ENCODE assay signal across 9 mouse cellular contexts in the genomic region with DNA sequence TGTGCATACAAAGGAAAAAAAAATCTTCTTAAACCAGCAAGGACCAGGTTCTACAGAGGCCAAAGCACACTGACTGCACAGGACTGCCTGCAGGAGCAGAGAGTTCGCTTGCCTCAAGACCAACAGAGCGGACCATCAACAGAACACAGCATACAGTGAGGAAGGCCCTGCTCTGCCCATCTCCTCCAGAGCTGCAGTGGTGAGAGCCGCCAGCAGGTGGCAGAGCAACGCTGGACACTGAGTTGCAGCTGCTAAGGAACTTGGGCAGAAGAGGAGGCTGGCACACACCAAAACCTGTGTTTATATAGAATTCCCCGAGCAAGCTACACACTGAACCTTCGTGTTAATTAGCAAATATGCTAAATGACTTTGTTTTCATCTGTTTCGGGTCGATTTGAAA. TPM values are rescaled to one million over a fixed set of nuclear protein-coding genes. Genes with fewer than 3 reads are reported as not detected.
A peak's percentile ranks its signal among the peaks of the same experiment; 100 is the strongest.
DNase-seq lines count a peak whose midpoint lies in the region; ATAC-seq and TF ChIP-seq lines count a peak whose summit lies in the region.
"Had no signal": no experiment of that assay in that cellular context is flagged by ENCODE, and none has a peak within 500 bp of the region (broad histone marks: within the 10 kb centered on the region; RNA-seq: fewer than 3 reads in every experiment).

No protein-coding gene starts in this region.

- ATAC-seq in inflammation-experienced regulatory T-cells, adult 6 months: peak; percentile 73
- ATAC-seq in megakaryocyte progenitor cell, adult 5-6 weeks (replicated peaks; ENCODE audit: poor library complexity): peak; percentile 98

- no peak overlapping the region for H3K4me3 ChIP-seq in left cerebral cortex, adult 2 months
- H3K4me3 ChIP-seq: myocyte had no signal

- DNase-seq in WW6 (ENCODE audit: low read depth, low spot score): peak; percentile 42
- peak; percentile 91 to 94 for DNase-seq in cerebellum, postnatal 14 days
- DNase-seq in frontal cortex, postnatal 25 days (ENCODE audit: low spot score in 2 of 2): peak; percentile 90 to 91
- DNase-seq in left cerebral cortex, adult 2 months (ENCODE audit: extremely low spot score in 1 of 2, low spot score in 2 of 2): peak; percentile 83 to 94
- peak; percentile 85 to 93 for DNase-seq in right cerebral cortex, postnatal 10 days (ENCODE audit: low spot score in 2 of 2)
- DNase-seq in urinary bladder, postnatal 10 days (ENCODE audit: low spot score): peak; percentile 47

- TF ChIP-seq CTCF in left cerebral cortex, adult 2 months (IDR thresholded peaks at IDR 0.05): peak; percentile 97

- intact Hi-C loops in left cerebral cortex, adult 2 months (cut with DNase I): loop anchor here (1.0 to 5.0 kb wide), 2 partner anchors 149 to 1960 kb away; no protein-coding TSS in a partner anchor

- no peak overlapping the region for H3K27ac ChIP-seq in left cerebral cortex, adult 2 months

RNA-seq across cellular contexts. Expression of a gene that starts 42.8 kb away (rescaled TPM):
- polyA plus RNA-seq in inflammation-experienced regulatory T-cells, adult 6 months (2017; shearing (Covaris generic)): not detected
- under 1 TPM in 1 of 2 experiments, not detected in 1; 0.58 TPM for total RNA-seq in left cerebral cortex, adult 2 months (2021)
- total RNA-seq in megakaryocyte progenitor cell, adult 5-6 weeks (2015): not detected in 2 replicates
- total RNA-seq in megakaryocyte progenitor cell, adult 5-6 weeks (2017): not detected in 2 replicates
- polyA plus RNA-seq: myocyte had no signal

RNA-seq across cellular contexts. Expression of a gene that starts 45.1 kb away (rescaled TPM):
- not detected for polyA plus RNA-seq in inflammation-experienced regulatory T-cells, adult 6 months (2017; shearing (Covaris generic))
- not detected for total RNA-seq in left cerebral cortex, adult 2 months (2021)
- not detected in 2 replicates for total RNA-seq in megakaryocyte progenitor cell, adult 5-6 weeks (2015)
- not detected in 2 replicates for total RNA-seq in megakaryocyte progenitor cell, adult 5-6 weeks (2017)
- polyA plus RNA-seq: myocyte had no signal

Comparison
In these comparisons a context has a peak if more than half of its experiments do, and no peak if none do; other contexts are left out.
1. DNase-seq: peak in every context shown above with its lines; median percentile 92 in cerebellum, postnatal 14 days; 90 in frontal cortex, postnatal 25 days; 89 in right cerebral cortex, postnatal 10 days; 88 in left cerebral cortex, adult 2 months; 47 in urinary bladder, postnatal 10 days; 42 in WW6.